Comparison of ENCODE assay signal across 22 mouse cellular contexts in genomic region chr1:128898025-128898424, GRCm38 (mm10).
DNase-seq lines count a peak whose midpoint lies in the region; ATAC-seq and TF ChIP-seq lines count a peak whose summit lies in the region.
"Had no signal": no experiment of that assay in that cellular context is flagged by ENCODE, and none has a peak within 500 bp of the region (broad histone marks: within the 10 kb centered on the region; RNA-seq: fewer than 3 reads in every experiment).

No protein-coding gene starts in this region.

- 75% methylated on average over 8 of the region's 8 CpGs for WGBS in embryonic facial prominence, embryonic 14.5 days
- WGBS in embryonic facial prominence, embryonic 10.5 days = 83% methylated on average over 8 of the region's 8 CpGs

- no peak overlapping the region for H3K4me3 ChIP-seq in embryonic facial prominence, embryonic 14.5 days (ENCODE audit: low read depth, low read length)
- H3K4me3 ChIP-seq in embryonic facial prominence, embryonic 10.5 days = no peak overlapping the region
- H3K4me3 ChIP-seq in testis, adult 2 months (ENCODE audit: control insufficient read depth, low read depth, low read length) = no peak overlapping the region
- H3K4me3 ChIP-seq: forebrain, embryonic 12.5 days; heart, adult 2 months; heart, embryonic 15.5 days; hindbrain, embryonic 13.5 days had no signal

- no peak overlapping the region for H3K27ac ChIP-seq in embryonic facial prominence, embryonic 14.5 days (replicated peaks; ENCODE audit: low read depth, low read length)
- H3K27ac ChIP-seq in embryonic facial prominence, embryonic 10.5 days (replicated peaks) = no peak overlapping the region
- 0 out of 2 replicates have a peak overlapping the region, but pooled peaks have one; percentile 7 for H3K27ac ChIP-seq in testis, adult 2 months (ENCODE audit: control insufficient read depth, insufficient read depth, low read depth, low read length)
- H3K27ac ChIP-seq: forebrain, embryonic 12.5 days; heart, adult 2 months; heart, embryonic 15.5 days; hindbrain, embryonic 13.5 days; hindbrain, postnatal 0 days had no signal

- no peaks in the 10 kb centered on the region for H3K9me3 ChIP-seq in embryonic facial prominence, embryonic 14.5 days (ENCODE audit: control insufficient read depth, low read length)
- no peaks in the 10 kb centered on the region for H3K9me3 ChIP-seq in embryonic facial prominence, embryonic 10.5 days
- H3K9me3 ChIP-seq: forebrain, embryonic 12.5 days; heart, embryonic 15.5 days; hindbrain, embryonic 13.5 days had no signal

- no peaks in the 10 kb centered on the region for H3K27me3 ChIP-seq in embryonic facial prominence, embryonic 14.5 days (replicated peaks; ENCODE audit: control insufficient read depth, insufficient read depth, low read length)
- H3K27me3 ChIP-seq in embryonic facial prominence, embryonic 10.5 days (replicated peaks; ENCODE audit: low read depth, poor library complexity, severe bottlenecking) = no peaks in the 10 kb centered on the region
- H3K27me3 ChIP-seq in testis, adult 2 months (ENCODE audit: control insufficient read depth, insufficient read depth, low read length) = no peaks in the 10 kb centered on the region
- H3K27me3 ChIP-seq: forebrain, embryonic 12.5 days; heart, embryonic 15.5 days; hindbrain, embryonic 13.5 days had no signal

- no peak for ATAC-seq in embryonic facial prominence, embryonic 14.5 days (ENCODE audit: low read depth)
- no peak for ATAC-seq in monocyte, adult 5-6 weeks (replicated peaks; ENCODE audit: insufficient number of reproducible peaks, low FRiP score, low TSS enrichment, poor library complexity, severe bottlenecking)
- ATAC-seq: CD4-positive, CD25-positive, alpha-beta regulatory T cell, adult 4 months; hindbrain, postnatal 0 days had no signal

- H3K9ac ChIP-seq in embryonic facial prominence, embryonic 14.5 days (ENCODE audit: low read depth, low read length) = no peak overlapping the region
- H3K9ac ChIP-seq: forebrain, embryonic 12.5 days; heart, embryonic 15.5 days; hindbrain, embryonic 13.5 days had no signal

- no peaks in the 10 kb centered on the region for H3K36me3 ChIP-seq in embryonic facial prominence, embryonic 14.5 days (ENCODE audit: control insufficient read depth, insufficient read depth, low read length)
- H3K36me3 ChIP-seq in embryonic facial prominence, embryonic 10.5 days (replicated peaks) = no peaks in the 10 kb centered on the region
- H3K36me3 ChIP-seq in testis, adult 2 months (ENCODE audit: control insufficient read depth, insufficient read depth, low read length) = no peaks in the 10 kb centered on the region
- H3K36me3 ChIP-seq: forebrain, embryonic 12.5 days; G1E; heart, embryonic 15.5 days; hindbrain, embryonic 13.5 days had no signal

- H3K4me1 ChIP-seq in embryonic facial prominence, embryonic 14.5 days (ENCODE audit: control insufficient read depth, insufficient read depth, low read length) = no peaks in the 10 kb centered on the region
- peaks cover 4% of the 10 kb centered on the region; the same call in 1 of the 2 replicates for H3K4me1 ChIP-seq in embryonic facial prominence, embryonic 10.5 days
- H3K4me1 ChIP-seq in testis, adult 2 months (ENCODE audit: control insufficient read depth, insufficient read depth, low read length) = no peaks in the 10 kb centered on the region
- H3K4me1 ChIP-seq: forebrain, embryonic 12.5 days; heart, embryonic 15.5 days had no signal

- no peak overlapping the region for H3K4me2 ChIP-seq in embryonic facial prominence, embryonic 14.5 days (ENCODE audit: low read depth, low read length)
- H3K4me2 ChIP-seq: forebrain, embryonic 12.5 days; heart, embryonic 11.5 days; heart, embryonic 15.5 days; hindbrain, embryonic 13.5 days had no signal

- DNase-seq in embryonic facial prominence, embryonic 14.5 days (ENCODE audit: low spot score) = peak; percentile 9
- DNase-seq in embryonic facial prominence, embryonic 10.5 days (ENCODE audit: low spot score) = no peak
- DNase-seq in left cerebral cortex, adult 9 months (ENCODE audit: low spot score in 2 of 2) = peak; percentile 18 to 27
- no peak for DNase-seq in left cerebral cortex, adult 18-20 months (ENCODE audit: low spot score in 2 of 2)
- no peak for DNase-seq in testis, postnatal 10 days (ENCODE audit: low spot score)
- DNase-seq in testis, postnatal 14 days (ENCODE audit: low spot score) = peak; percentile 19
- DNase-seq: adrenal gland, postnatal 10 days; B cell, adult 2 months; cerebellum, adult 2 months; cerebellum, postnatal 10 days; gastrocnemius, postnatal 14 days; heart, adult 2 months; heart, postnatal 14 days had no signal

- TF ChIP-seq CTCF in testis, adult 2 months (IDR thresholded peaks at IDR 0.05; ENCODE audit: control insufficient read depth, insufficient read depth, insufficient replicate concordance, low read depth, low read length) = no peak

- TF ChIP-seq POLR2A in testis, adult 2 months (IDR thresholded peaks at IDR 0.05; ENCODE audit: control insufficient read depth, low read depth, low read length) = no peak

Comparison
In these comparisons a context has a peak if more than half of its experiments do, and no peak if none do; other contexts are left out.
1. DNase-seq: peak in embryonic facial prominence, embryonic 14.5 days (single experiment), left cerebral cortex, adult 9 months (2 of 2) and testis, postnatal 14 days (single experiment); none in embryonic facial prominence, embryonic 10.5 days (single experiment), left cerebral cortex, adult 18-20 months (0 of 2) and testis, postnatal 10 days (single experiment).